Mouse (Mus musculus) intestine, embryonic 14.5 days (tissue): ENCODE results near the gene Pld3. TPM values are rescaled to one million over a fixed set of nuclear protein-coding genes. Genes with fewer than 3 reads are reported as not detected.

Experiments
- ATAC-seq: fragments of 200-750 bp; cut with Nextera tagmentation; replicated peaks from 2 replicates; pipeline ENCODE4 v1.8.0; 2017; ENCODE audit warnings: low read depth, moderate number of reproducible peaks, moderate TSS enrichment, moderate library complexity; ENCODE audit not compliant: low FRiP score, low TSS enrichment
- DNase-seq: peaks from one replicate; pipeline ENCODE4 v3.0.0-alpha.2; 2018; ENCODE audit warnings: low spot score
- H3K27ac ChIP-seq: fragments of 300-500 bp; sonication (generic); 2 replicates; pipeline ENCODE4 v1.5.1; 2014; ENCODE audit warnings: low read depth, mild to moderate bottlenecking, control low read depth
- H3K27me3 ChIP-seq: fragments of 300-500 bp; sonication (generic); replicated peaks from 2 replicates; pipeline ENCODE4 v1.6.1; 2014; ENCODE audit warnings: low read length, control low read depth; ENCODE audit not compliant: control insufficient read depth, insufficient read depth
- H3K36me3 ChIP-seq: fragments of 300-500 bp; sonication (generic); 2 replicates; pipeline ENCODE4 v1.6.1; 2014; ENCODE audit warnings: low read length, control low read depth; ENCODE audit not compliant: control insufficient read depth, insufficient read depth
- H3K4me1 ChIP-seq: fragments of 300-500 bp; sonication (generic); replicated peaks from 2 replicates; pipeline ENCODE4 v1.6.1; 2014; ENCODE audit warnings: low read length, control low read depth, mixed read lengths; ENCODE audit not compliant: control insufficient read depth, insufficient read depth
- H3K4me2 ChIP-seq: fragments of 300-500 bp; sonication (generic); 2 replicates; pipeline ENCODE4 v1.6.1; 2014; ENCODE audit warnings: low read length
- H3K4me3 ChIP-seq: fragments of 300-500 bp; sonication (generic); 2 replicates; pipeline ENCODE4 v1.5.1; 2014; ENCODE audit warnings: low read depth, low read length, control low read depth, mixed read lengths
- H3K9ac ChIP-seq: fragments of 300-500 bp; sonication (generic); 2 replicates; pipeline ENCODE4 v1.6.1; 2014; ENCODE audit warnings: mild to moderate bottlenecking, low read length
- H3K9me3 ChIP-seq: fragments of 300-500 bp; sonication (generic); 2 replicates; pipeline ENCODE4 v1.6.1; 2016; ENCODE audit warnings: low read length, control low read depth; ENCODE audit not compliant: control insufficient read depth
- WGBS: fragments of 180-500 bp; shearing (Covaris S2); extraction: QIAGEN DNeasy Blood & Tissue Kit; methylation state at CpG from one replicate; pipeline ENCODE4 v1.1.7; 2014; 5-methylcytosine and 5-hydroxymethylcytosine counted together
- polyA plus RNA-seq: library from polyadenylated mRNA; unstranded; fragments of >200 nt; fragmentation: Nextera tagmentation; extraction: Ambion mirVana; gene quantifications from 2 replicates; pipeline ENCODE4 v1.2.1, GENCODE M21; 2014

Pld3 gene
- polyA plus RNA-seq, 1 experiment from 2014 or later = 58.5 TPM

- no peak overlapping the region for H3K4me2 ChIP-seq
- H3K9me3 ChIP-seq = no peaks in the 10 kb centered on the region
- DNase-seq (no peak), ATAC-seq (no peak)
- H3K27ac ChIP-seq = no peak overlapping the region
- H3K27me3 ChIP-seq = no peaks in the 10 kb centered on the region
- peaks cover 35% of the 10 kb centered on the region for H3K36me3 ChIP-seq
- no peak overlapping the region for H3K4me3 ChIP-seq
- no peak overlapping the region for H3K9ac ChIP-seq
- 96% methylated on average over 2 of the region's 2 CpGs for WGBS
- H3K4me1 ChIP-seq = peaks cover 7% of the 10 kb centered on the region
Measured at GRCm38 (mm10) chr7:27538797-27539196, 14.2 kb downstream of the Pld3 start.

GRCm38 (mm10) chr7:27537998-27538397, 15.0 kb downstream of the Pld3 start:
- no peak overlapping the region for H3K9ac ChIP-seq
- no peak for ATAC-seq

DNA sequence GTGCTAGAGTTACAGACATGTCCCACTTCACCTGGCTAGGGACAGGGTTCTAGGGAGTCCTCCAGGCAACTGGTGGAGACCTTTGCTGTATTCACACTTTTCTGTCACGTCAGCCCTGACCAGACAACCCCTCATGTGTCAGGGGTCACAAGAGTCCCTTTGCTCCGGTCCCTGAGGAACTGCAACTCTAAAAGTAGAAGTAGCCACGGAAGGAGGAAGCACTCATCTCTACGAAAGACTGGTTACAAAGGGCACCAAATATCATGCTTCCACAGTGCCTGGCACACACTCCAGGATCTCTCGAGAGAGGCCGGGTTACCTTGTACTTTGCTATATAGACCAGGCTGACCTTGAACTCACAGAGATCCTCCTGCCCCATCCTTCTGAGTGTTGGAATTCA, 16.4 kb downstream of the Pld3 start:
- ATAC-seq (no peak), DNase-seq (no peak)
- Histone ChIP-seq H3K4me2 (no peak overlapping the region), H3K9ac (no peak overlapping the region), H3K9me3 (no peaks in the 10 kb centered on the region), H3K4me1 (no peaks in the 10 kb centered on the region), H3K36me3 (peaks cover 51% of the 10 kb centered on the region), H3K4me3 (no peak overlapping the region), H3K27me3 (no peaks in the 10 kb centered on the region), H3K27ac (no peak overlapping the region)
- 86% methylated on average over 6 of the region's 6 CpGs for WGBS

More at GRCm38 (mm10) chr7:27537998-27538397, 15.0 kb downstream of the Pld3 start:
- H3K27me3 ChIP-seq = no peaks in the 10 kb centered on the region
- 87% methylated on average over 8 of the region's 8 CpGs for WGBS
- H3K36me3 ChIP-seq = peaks cover 42% of the 10 kb centered on the region
- no peak overlapping the region for H3K4me2 ChIP-seq
- H3K4me3 ChIP-seq = no peak overlapping the region
- no peak for DNase-seq
- H3K9me3 ChIP-seq = no peaks in the 10 kb centered on the region
- H3K27ac ChIP-seq = no peak overlapping the region
- H3K4me1 ChIP-seq = peaks cover 1% of the 10 kb centered on the region; the same call in 1 of the 2 replicates

- DNase-seq (no peak), ATAC-seq (no peak)
- Histone ChIP-seq H3K4me3 (no peak overlapping the region), H3K36me3 (peaks cover 56% of the 10 kb centered on the region), H3K4me1 (no peaks in the 10 kb centered on the region), H3K9ac (no peak overlapping the region), H3K4me2 (no peak overlapping the region), H3K27me3 (no peaks in the 10 kb centered on the region), H3K27ac (no peak overlapping the region), H3K9me3 (no peaks in the 10 kb centered on the region)
- 78% methylated on average over 2 of the region's 2 CpGs for WGBS
Measured at GRCm38 (mm10) chr7:27535386-27535785, 17.6 kb downstream of the Pld3 start.

- Histone ChIP-seq H3K9me3 (no peaks in the 10 kb centered on the region), H3K36me3 (peaks cover 49% of the 10 kb centered on the region), H3K9ac (no peak overlapping the region), H3K4me2 (no peak overlapping the region), H3K27ac (no peak overlapping the region), H3K4me1 (no peaks in the 10 kb centered on the region), H3K27me3 (no peaks in the 10 kb centered on the region), H3K4me3 (no peak overlapping the region)
- WGBS = 92% methylated on average over 9 of the region's 9 CpGs
- no peak for ATAC-seq
- no peak for DNase-seq
Measured at GRCm38 (mm10) chr7:27532480-27533050, 20.5 kb downstream of the Pld3 start.

GRCm38 (mm10) chr7:27531707-27532106, 21.3 kb downstream of the Pld3 start:
- ATAC-seq (no peak), DNase-seq (no peak)
- WGBS = 83% methylated on average over 10 of the region's 10 CpGs
- H3K27me3 ChIP-seq = no peaks in the 10 kb centered on the region
- H3K4me1 ChIP-seq = no peaks in the 10 kb centered on the region
- H3K36me3 ChIP-seq = peaks cover 43% of the 10 kb centered on the region
- no peak overlapping the region for H3K4me3 ChIP-seq
- H3K4me2 ChIP-seq = no peak overlapping the region
- no peaks in the 10 kb centered on the region for H3K9me3 ChIP-seq
- H3K27ac ChIP-seq = no peak overlapping the region
- H3K9ac ChIP-seq = no peak overlapping the region

GRCm38 (mm10) chr7:27530937-27531336, 22.1 kb downstream of the Pld3 start:
- H3K36me3 ChIP-seq = peaks cover 36% of the 10 kb centered on the region
- no peak for DNase-seq

DNA sequence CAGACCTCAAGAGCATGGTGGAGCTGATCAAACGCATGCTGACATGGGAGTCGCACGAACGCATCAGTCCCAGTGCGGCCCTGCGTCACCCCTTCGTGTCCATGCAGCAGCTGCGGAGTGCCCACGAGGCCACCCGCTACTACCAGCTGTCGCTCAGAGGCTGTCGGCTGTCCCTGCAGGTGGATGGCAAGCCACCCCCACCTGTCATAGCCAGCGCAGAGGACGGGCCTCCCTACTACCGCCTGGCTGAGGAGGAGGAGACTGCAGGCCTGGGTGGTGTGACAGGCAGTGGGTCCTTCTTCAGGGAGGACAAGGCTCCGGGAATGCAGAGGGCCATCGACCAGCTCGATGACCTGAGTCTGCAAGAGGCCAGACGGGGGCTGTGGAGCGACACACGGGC, 23.9 kb downstream of the Pld3 start:
- DNase-seq (no peak), ATAC-seq (no peak)
- Histone ChIP-seq H3K4me2 (no peak overlapping the region), H3K9ac (no peak overlapping the region), H3K27me3 (no peaks in the 10 kb centered on the region), H3K4me3 (no peak overlapping the region), H3K9me3 (no peaks in the 10 kb centered on the region), H3K4me1 (no peaks in the 10 kb centered on the region), H3K36me3 (peaks cover 30% of the 10 kb centered on the region), H3K27ac (no peak overlapping the region)
- 85% methylated on average over 21 of the region's 21 CpGs for WGBS

More at GRCm38 (mm10) chr7:27530937-27531336, 22.1 kb downstream of the Pld3 start:
- no peaks in the 10 kb centered on the region for H3K9me3 ChIP-seq
- no peak overlapping the region for H3K4me3 ChIP-seq
- H3K4me1 ChIP-seq = no peaks in the 10 kb centered on the region
- no peak overlapping the region for H3K9ac ChIP-seq
- WGBS = 84% methylated on average over 3 of the region's 3 CpGs
- H3K27ac ChIP-seq = no peak overlapping the region
- ATAC-seq = no peak
- no peak overlapping the region for H3K4me2 ChIP-seq
- no peaks in the 10 kb centered on the region for H3K27me3 ChIP-seq
